Mouse (Mus musculus) kidney, embryonic 15.5 days (tissue): Measurements from ENCODE around the gene Smyd1. TPM values are rescaled to one million over a fixed set of nuclear protein-coding genes. Genes with fewer than 3 reads are reported as not detected.

Experiments
- ATAC-seq: fragments of 200-750 bp; cut with Nextera tagmentation; replicated peaks from 2 replicates; pipeline ENCODE4 v1.8.0; 2017; ENCODE audit warnings: moderate TSS enrichment; ENCODE audit not compliant: low FRiP score
- H3K27ac ChIP-seq: fragments of 300-500 bp; sonication (generic); 2 replicates; pipeline ENCODE4 v1.5.1; 2015; ENCODE audit warnings: mild to moderate bottlenecking, inconsistent platforms
- H3K27me3 ChIP-seq: fragments of 300-500 bp; sonication (generic); 2 replicates; pipeline ENCODE4 v1.6.1; 2015; ENCODE audit warnings: inconsistent platforms
- H3K36me3 ChIP-seq: fragments of 300-500 bp; sonication (generic); 2 replicates; pipeline ENCODE4 v1.6.1; 2015; ENCODE audit warnings: inconsistent platforms
- H3K4me1 ChIP-seq: fragments of 300-500 bp; sonication (generic); 2 replicates; pipeline ENCODE4 v1.6.1; 2015; ENCODE audit warnings: inconsistent platforms
- H3K4me2 ChIP-seq: fragments of 300-500 bp; sonication (generic); 2 replicates; pipeline ENCODE4 v1.6.1; 2015; ENCODE audit warnings: moderate library complexity, mild to moderate bottlenecking, inconsistent platforms
- H3K4me3 ChIP-seq: fragments of 300-500 bp; sonication (generic); replicated peaks from 2 replicates; pipeline ENCODE4 v1.5.1; 2015; ENCODE audit warnings: mild to moderate bottlenecking, inconsistent platforms
- H3K9ac ChIP-seq: fragments of 300-500 bp; sonication (generic); 2 replicates; pipeline ENCODE4 v1.6.1; 2015; ENCODE audit warnings: mild to moderate bottlenecking, inconsistent platforms
- H3K9me3 ChIP-seq: fragments of 300-500 bp; sonication (generic); replicated peaks from 2 replicates; pipeline ENCODE4 v1.6.1; 2016; ENCODE audit warnings: inconsistent platforms
- WGBS: fragments of 180-500 bp; shearing (Covaris S2); methylation state at CpG from one replicate; pipeline ENCODE4 v1.1.7; 2015; ENCODE audit warnings: mixed read lengths; 5-methylcytosine and 5-hydroxymethylcytosine counted together
- polyA plus RNA-seq: library from polyadenylated mRNA; unstranded; fragments of >200 nt; fragmentation: Nextera tagmentation; extraction: Ambion mirVana; gene quantifications from 2 replicates; pipeline ENCODE4 v1.2.1, GENCODE M21; 2015

Gene Smyd1
- polyA plus RNA-seq, 1 experiment from 2014 or later, result 0.82 TPM

DNA sequence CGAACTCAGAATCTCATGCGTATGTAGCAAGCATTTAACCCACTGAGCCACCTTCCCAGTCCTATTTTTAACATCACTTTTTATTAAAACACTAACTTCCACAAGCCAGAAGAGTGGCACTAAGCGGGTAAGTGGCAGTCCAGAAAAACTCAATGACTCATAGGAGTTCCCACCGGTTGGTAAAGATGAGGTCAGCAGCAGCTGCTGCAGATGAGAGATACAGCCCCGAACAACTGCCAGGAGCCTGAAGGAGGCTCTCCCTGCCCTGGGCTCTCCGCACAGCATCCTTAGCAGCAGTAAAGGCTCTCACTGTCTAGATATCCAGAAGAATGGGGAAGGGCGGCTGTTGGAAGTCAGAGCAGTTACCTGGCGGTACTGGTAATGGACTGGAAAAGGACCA is 71.1 kb downstream of the Smyd1 start:
- no peak overlapping the region for H3K4me2 ChIP-seq
- no peak overlapping the region for H3K4me3 ChIP-seq
- no peaks in the 10 kb centered on the region for H3K9me3 ChIP-seq
- H3K4me1 ChIP-seq, result no peaks in the 10 kb centered on the region
- H3K27me3 ChIP-seq, result no peaks in the 10 kb centered on the region
- WGBS, result 85% methylated on average over 8 of the region's 8 CpGs
- ATAC-seq, result no peak
- H3K9ac ChIP-seq, result no peak overlapping the region
- H3K27ac ChIP-seq, result no peak overlapping the region
- no peaks in the 10 kb centered on the region for H3K36me3 ChIP-seq

DNA sequence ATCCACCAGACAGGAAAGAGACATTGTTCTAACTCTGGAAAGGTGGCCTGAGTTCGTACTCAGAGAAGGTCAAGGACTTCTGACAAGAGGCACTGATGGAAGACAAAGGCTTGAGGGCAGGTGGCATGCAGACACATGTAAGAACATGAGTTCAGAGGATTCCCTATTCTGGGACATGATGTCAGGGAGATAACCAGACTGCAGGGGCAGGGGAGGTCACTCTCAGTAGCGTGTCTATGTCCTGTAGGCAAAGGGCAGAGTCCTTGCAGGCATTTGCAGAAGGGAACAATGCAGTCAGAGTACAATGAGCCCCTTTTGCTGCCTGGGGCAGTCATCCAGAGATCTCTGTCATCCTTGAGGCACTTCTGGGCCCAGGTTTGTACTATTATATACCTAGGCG is 72.4 kb downstream of the Smyd1 start:
- Histone ChIP-seq H3K4me2 (no peak overlapping the region), H3K27me3 (no peaks in the 10 kb centered on the region), H3K4me1 (no peaks in the 10 kb centered on the region), H3K36me3 (no peaks in the 10 kb centered on the region), H3K27ac (no peak overlapping the region), H3K9ac (no peak overlapping the region), H3K9me3 (no peaks in the 10 kb centered on the region), H3K4me3 (no peak overlapping the region)
- WGBS, result 73% methylated on average over 3 of the region's 3 CpGs
- no peak for ATAC-seq

DNA sequence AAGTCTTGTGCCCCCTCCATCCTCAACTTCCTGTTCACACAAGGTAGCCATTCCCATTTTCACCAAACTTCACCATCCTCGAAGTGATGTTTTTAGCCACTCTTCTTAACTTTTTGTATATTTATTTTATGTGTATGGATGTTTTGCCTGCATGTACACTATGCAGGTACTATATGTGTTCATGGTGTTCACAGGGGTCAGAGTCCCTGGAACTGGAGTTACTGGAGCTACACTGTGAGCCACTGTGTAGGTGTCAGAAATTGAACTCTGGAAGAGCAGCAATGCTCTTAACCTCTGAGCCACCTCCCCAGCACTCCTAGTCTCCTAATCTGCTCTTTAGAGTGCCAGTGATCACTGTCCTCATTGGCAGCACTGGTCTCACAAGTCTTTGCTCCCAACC is 73.6 kb downstream of the Smyd1 start:
- WGBS, result 97% methylated on average over 1 of the region's 1 CpGs
- no peaks in the 10 kb centered on the region for H3K4me1 ChIP-seq
- ATAC-seq, result no peak
- no peak overlapping the region for H3K9ac ChIP-seq
- no peak overlapping the region for H3K4me3 ChIP-seq
- H3K4me2 ChIP-seq, result no peak overlapping the region
- no peaks in the 10 kb centered on the region for H3K9me3 ChIP-seq
- H3K27ac ChIP-seq, result no peak overlapping the region
- H3K27me3 ChIP-seq, result no peaks in the 10 kb centered on the region
- H3K36me3 ChIP-seq, result no peaks in the 10 kb centered on the region

GRCm38 (mm10) chr6:71243258-71243657 is 78.8 kb downstream of the Smyd1 start:
- H3K4me3 ChIP-seq, result no peak overlapping the region
- H3K9ac ChIP-seq, result no peak overlapping the region
- H3K27ac ChIP-seq, result no peak overlapping the region
- no peaks in the 10 kb centered on the region for H3K36me3 ChIP-seq
- no peaks in the 10 kb centered on the region for H3K4me1 ChIP-seq
- H3K4me2 ChIP-seq, result no peak overlapping the region
- no peaks in the 10 kb centered on the region for H3K27me3 ChIP-seq
- WGBS, result 84% methylated on average over 3 of the region's 3 CpGs
- no peaks in the 10 kb centered on the region for H3K9me3 ChIP-seq
- ATAC-seq, result no peak

DNA sequence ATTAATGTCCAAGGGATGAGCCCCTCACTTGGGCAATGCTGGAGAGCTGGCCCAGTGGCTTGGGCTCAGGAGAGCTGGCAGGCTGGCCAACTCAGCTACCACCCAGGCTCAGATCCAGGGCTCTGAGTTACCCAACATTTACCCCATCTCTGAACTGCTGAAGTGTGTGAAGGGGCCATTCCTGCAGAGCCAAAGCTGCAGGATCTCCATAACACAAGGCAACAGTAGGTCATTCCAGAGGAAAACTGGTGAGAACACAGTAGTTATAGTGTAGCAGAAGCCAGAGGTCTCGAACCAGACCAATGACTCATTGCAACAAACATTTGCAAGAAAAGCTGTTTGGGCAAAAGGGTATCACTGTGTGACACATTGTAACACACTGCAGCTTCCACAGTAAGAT is 79.2 kb downstream of the Smyd1 start:
- Histone ChIP-seq H3K4me1 (no peaks in the 10 kb centered on the region), H3K9me3 (no peaks in the 10 kb centered on the region), H3K4me3 (no peak overlapping the region), H3K36me3 (no peaks in the 10 kb centered on the region), H3K27me3 (no peaks in the 10 kb centered on the region), H3K9ac (no peak overlapping the region), H3K27ac (no peak overlapping the region), H3K4me2 (no peak overlapping the region)
- 78% methylated on average over 1 of the region's 1 CpGs for WGBS
- ATAC-seq, result no peak

DNA sequence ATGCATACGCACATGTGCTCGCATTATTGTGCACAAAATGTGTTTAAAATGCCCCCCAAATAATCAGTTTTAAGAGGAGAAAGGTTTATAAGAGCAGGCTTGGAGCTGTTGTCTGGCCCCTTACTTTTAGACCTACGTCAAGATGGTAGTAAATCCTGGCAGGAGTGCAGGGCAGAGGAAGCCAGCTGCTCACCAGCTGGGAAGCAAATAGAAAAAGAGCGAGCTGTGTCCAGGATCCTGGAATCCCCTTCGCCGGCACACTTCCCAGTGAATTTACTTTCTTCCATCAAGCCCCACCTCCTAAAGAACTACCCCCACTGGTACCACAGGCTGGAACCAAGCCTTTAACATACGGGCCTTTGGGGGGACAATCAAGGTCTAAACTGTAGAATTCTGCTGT is 81.2 kb downstream of the Smyd1 start:
- H3K36me3 ChIP-seq, result no peaks in the 10 kb centered on the region
- no peak overlapping the region for H3K4me2 ChIP-seq
- no peaks in the 10 kb centered on the region for H3K9me3 ChIP-seq
- no peak overlapping the region for H3K9ac ChIP-seq
- WGBS, result 63% methylated on average over 7 of the region's 7 CpGs
- no peaks in the 10 kb centered on the region for H3K4me1 ChIP-seq
- no peaks in the 10 kb centered on the region for H3K27me3 ChIP-seq
- no peak for ATAC-seq
- no peak overlapping the region for H3K4me3 ChIP-seq
- no peak overlapping the region for H3K27ac ChIP-seq

GRCm38 (mm10) chr6:71239069-71239750 is 82.8 kb downstream of the Smyd1 start:
- no peak overlapping the region for H3K9ac ChIP-seq
- no peaks in the 10 kb centered on the region for H3K9me3 ChIP-seq
- no peak overlapping the region for H3K4me3 ChIP-seq
- ATAC-seq, result no peak
- 77% methylated on average over 26 of the region's 26 CpGs for WGBS
- no peaks in the 10 kb centered on the region for H3K36me3 ChIP-seq
- H3K4me1 ChIP-seq, result no peaks in the 10 kb centered on the region
- no peak overlapping the region for H3K27ac ChIP-seq
- H3K27me3 ChIP-seq, result no peaks in the 10 kb centered on the region
- no peak overlapping the region for H3K4me2 ChIP-seq

- no peak overlapping the region for H3K27ac ChIP-seq
- no peaks in the 10 kb centered on the region for H3K27me3 ChIP-seq
- H3K4me3 ChIP-seq, result no peak overlapping the region
- no peaks in the 10 kb centered on the region for H3K36me3 ChIP-seq
- no peak for ATAC-seq
- no peaks in the 10 kb centered on the region for H3K4me1 ChIP-seq
- H3K9me3 ChIP-seq, result no peaks in the 10 kb centered on the region
- no peak overlapping the region for H3K9ac ChIP-seq
- no peak overlapping the region for H3K4me2 ChIP-seq
- 67% methylated on average over 6 of the region's 6 CpGs for WGBS
Observed at GRCm38 (mm10) chr6:71237031-71237431, 85.0 kb downstream of the Smyd1 start.

GRCm38 (mm10) chr6:71236506-71236905 is 85.5 kb downstream of the Smyd1 start:
- no peaks in the 10 kb centered on the region for H3K27me3 ChIP-seq
- H3K4me2 ChIP-seq, result no peak overlapping the region
- no peak for ATAC-seq
- H3K9ac ChIP-seq, result no peak overlapping the region
- H3K4me1 ChIP-seq, result no peaks in the 10 kb centered on the region
- no peaks in the 10 kb centered on the region for H3K36me3 ChIP-seq
- H3K9me3 ChIP-seq, result no peaks in the 10 kb centered on the region
- H3K4me3 ChIP-seq, result no peak overlapping the region
- no peak overlapping the region for H3K27ac ChIP-seq
- 77% methylated on average over 6 of the region's 6 CpGs for WGBS

DNA sequence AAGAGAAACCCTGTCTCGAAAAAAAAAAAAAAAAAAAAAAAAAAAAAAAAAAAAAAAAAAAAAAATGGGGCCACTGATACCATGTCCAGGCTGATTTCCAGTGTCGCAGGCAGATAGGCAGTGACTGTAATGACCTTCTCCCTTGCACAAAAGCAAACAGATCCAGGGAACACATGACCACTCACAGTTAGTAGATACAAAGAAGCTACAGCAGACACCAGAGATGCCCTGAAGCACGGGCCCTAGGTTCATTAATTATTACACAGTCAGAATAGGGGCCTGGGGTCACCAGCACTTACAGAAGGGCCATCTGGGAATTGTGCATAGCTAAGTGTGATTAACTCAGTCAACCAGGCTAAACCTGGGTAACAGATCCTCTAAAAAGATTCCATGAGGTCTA is 86.1 kb downstream of the Smyd1 start:
- Histone ChIP-seq H3K9me3 (no peaks in the 10 kb centered on the region), H3K27me3 (no peaks in the 10 kb centered on the region), H3K9ac (no peak overlapping the region), H3K4me2 (no peak overlapping the region), H3K4me3 (no peak overlapping the region), H3K4me1 (no peaks in the 10 kb centered on the region), H3K36me3 (no peaks in the 10 kb centered on the region), H3K27ac (no peak overlapping the region)
- WGBS, result 54% methylated on average over 3 of the region's 3 CpGs
- no peak for ATAC-seq

DNA sequence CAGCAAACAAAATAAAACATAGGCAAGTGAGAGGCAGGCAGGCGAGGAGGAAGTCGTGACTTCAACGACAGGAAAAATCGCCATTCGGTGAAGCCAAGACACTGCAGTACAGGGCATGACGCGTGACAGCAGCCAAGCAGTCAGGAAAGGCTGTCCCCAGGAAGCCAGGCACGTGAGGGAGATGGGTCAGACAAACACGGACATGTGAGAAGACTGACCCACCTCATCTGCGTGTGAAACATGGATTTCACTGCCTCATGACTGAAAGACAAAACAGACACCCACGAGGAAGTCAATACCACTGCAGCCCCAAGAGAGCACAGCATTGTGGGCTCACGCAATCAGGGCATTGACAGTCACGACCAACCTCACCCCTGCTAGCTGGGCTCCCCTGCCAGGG is 86.9 kb downstream of the Smyd1 start:
- H3K27ac ChIP-seq, result no peak overlapping the region
- no peak overlapping the region for H3K4me3 ChIP-seq
- H3K4me1 ChIP-seq, result no peaks in the 10 kb centered on the region
- H3K27me3 ChIP-seq, result no peaks in the 10 kb centered on the region
- WGBS, result 66% methylated on average over 13 of the region's 13 CpGs
- no peak overlapping the region for H3K4me2 ChIP-seq
- no peak for ATAC-seq
- no peaks in the 10 kb centered on the region for H3K36me3 ChIP-seq
- H3K9ac ChIP-seq, result no peak overlapping the region
- no peaks in the 10 kb centered on the region for H3K9me3 ChIP-seq

- no peak overlapping the region for H3K27ac ChIP-seq
- no peaks in the 10 kb centered on the region for H3K36me3 ChIP-seq
- WGBS, result 14% methylated on average over 7 of the region's 7 CpGs
- no peaks in the 10 kb centered on the region for H3K27me3 ChIP-seq
- H3K4me1 ChIP-seq, result peaks cover 19% of the 10 kb centered on the region
- H3K9me3 ChIP-seq, result no peaks in the 10 kb centered on the region
- H3K4me3 ChIP-seq, result no peak overlapping the region
- H3K9ac ChIP-seq, result no peak overlapping the region
- ATAC-seq, result 0 out of 2 replicates have a peak, but pooled peaks have one; percentile 66
- no peak overlapping the region for H3K4me2 ChIP-seq
Observed at GRCm38 (mm10) chr6:71227157-71227770, 94.8 kb downstream of the Smyd1 start.

DNA sequence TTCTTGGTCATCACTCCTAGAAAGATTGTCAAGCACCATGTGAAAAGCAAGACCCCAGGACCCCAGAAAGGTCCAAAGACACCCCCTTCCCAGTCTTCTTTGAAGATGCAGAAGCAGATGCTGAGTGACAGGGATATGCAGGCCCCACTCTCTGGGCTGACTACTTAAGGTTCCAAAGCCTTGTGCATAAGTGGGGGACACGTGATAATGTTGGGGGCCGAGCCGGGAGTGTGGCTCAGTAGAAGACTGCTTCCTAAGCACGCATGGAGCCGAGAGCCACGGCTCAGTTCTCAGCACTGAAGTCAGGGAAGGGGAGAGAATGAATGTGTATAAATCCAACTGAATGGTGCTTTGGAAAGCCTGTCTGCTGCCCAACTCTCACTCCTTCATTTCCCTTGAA is 95.5 kb downstream of the Smyd1 start:
- no peak overlapping the region for H3K4me3 ChIP-seq
- H3K9me3 ChIP-seq, result no peaks in the 10 kb centered on the region
- H3K4me2 ChIP-seq, result no peak overlapping the region
- H3K36me3 ChIP-seq, result no peaks in the 10 kb centered on the region
- peaks cover 19% of the 10 kb centered on the region for H3K4me1 ChIP-seq
- no peak overlapping the region for H3K9ac ChIP-seq
- 49% methylated on average over 6 of the region's 6 CpGs for WGBS
- no peaks in the 10 kb centered on the region for H3K27me3 ChIP-seq
- ATAC-seq, result no peak
- no peak overlapping the region for H3K27ac ChIP-seq
